Comparison of ENCODE assay signal across 32 mouse cellular contexts in genomic region chr8:104242038-104242644, GRCm38 (mm10). TPM values are rescaled to one million over a fixed set of nuclear protein-coding genes. Genes with fewer than 3 reads are reported as not detected.
DNase-seq lines count a peak whose midpoint lies in the region; ATAC-seq lines count a peak whose summit lies in the region.
"Had no signal": no experiment of that assay in that cellular context is flagged by ENCODE, and none has a peak within 500 bp of the region (broad histone marks: within the 10 kb centered on the region; RNA-seq: fewer than 3 reads in every experiment).

No protein-coding gene starts in this region.

- no peak overlapping the region for H3K9ac ChIP-seq in midbrain, embryonic 11.5 days (ENCODE audit: low read length)
- H3K9ac ChIP-seq in midbrain, embryonic 14.5 days (replicated peaks; ENCODE audit: low read length): no peak overlapping the region
- no peak overlapping the region for H3K9ac ChIP-seq in intestine, embryonic 16.5 days (ENCODE audit: low read depth, low read length)
- H3K9ac ChIP-seq in hindbrain, embryonic 14.5 days: no peak overlapping the region
- H3K9ac ChIP-seq: embryonic facial prominence, embryonic 13.5 days; embryonic facial prominence, embryonic 15.5 days; forebrain, embryonic 12.5 days had no signal

- H3K27me3 ChIP-seq in midbrain, embryonic 11.5 days (ENCODE audit: control insufficient read depth, insufficient read depth, low read length): no peaks in the 10 kb centered on the region
- H3K27me3 ChIP-seq in midbrain, embryonic 14.5 days (ENCODE audit: control insufficient read depth, insufficient read depth, low read length): no peaks in the 10 kb centered on the region
- H3K27me3 ChIP-seq in intestine, embryonic 16.5 days (replicated peaks; ENCODE audit: control insufficient read depth, insufficient read depth, low read length): no peaks in the 10 kb centered on the region
- no peaks in the 10 kb centered on the region for H3K27me3 ChIP-seq in hindbrain, embryonic 14.5 days (ENCODE audit: control insufficient read depth, insufficient read depth, low read length)
- H3K27me3 ChIP-seq: CH12.LX; embryonic facial prominence, embryonic 13.5 days; embryonic facial prominence, embryonic 15.5 days; forebrain, embryonic 12.5 days; Patski had no signal

- no peak for ATAC-seq in midbrain, embryonic 11.5 days (ENCODE audit: low FRiP score)
- ATAC-seq in midbrain, embryonic 14.5 days (ENCODE audit: low FRiP score, low TSS enrichment): no peak
- peak; percentile 12; the same call in 1 of the 2 replicates for ATAC-seq in intestine, embryonic 16.5 days
- ATAC-seq in hindbrain, embryonic 14.5 days (ENCODE audit: low FRiP score): no peak
- no peak for ATAC-seq in megakaryocyte, adult 5-6 weeks (ENCODE audit: poor library complexity, severe bottlenecking)
- ATAC-seq: CD4-positive, CD25-positive, alpha-beta regulatory T cell, adult 4 months; forebrain, embryonic 14.5 days; forebrain, embryonic 16.5 days; Patski had no signal

- H3K27ac ChIP-seq in midbrain, embryonic 11.5 days (ENCODE audit: low read depth, low read length): no peak overlapping the region
- no peak overlapping the region for H3K27ac ChIP-seq in midbrain, embryonic 14.5 days (replicated peaks; ENCODE audit: low read depth, low read length)
- no peak overlapping the region for H3K27ac ChIP-seq in intestine, embryonic 16.5 days (ENCODE audit: low read length)
- no peak overlapping the region for H3K27ac ChIP-seq in hindbrain, embryonic 14.5 days
- H3K27ac ChIP-seq: embryonic facial prominence, embryonic 13.5 days; embryonic facial prominence, embryonic 15.5 days; forebrain, embryonic 10.5 days; forebrain, embryonic 12.5 days had no signal

- H3K9me3 ChIP-seq in midbrain, embryonic 11.5 days (ENCODE audit: control insufficient read depth, low read length): no peaks in the 10 kb centered on the region
- no peaks in the 10 kb centered on the region for H3K9me3 ChIP-seq in midbrain, embryonic 14.5 days (ENCODE audit: control insufficient read depth, low read length)
- no peaks in the 10 kb centered on the region for H3K9me3 ChIP-seq in intestine, embryonic 16.5 days (ENCODE audit: control insufficient read depth, low read length)
- H3K9me3 ChIP-seq in hindbrain, embryonic 14.5 days (ENCODE audit: control insufficient read depth, low read length): no peaks in the 10 kb centered on the region
- H3K9me3 ChIP-seq: embryonic facial prominence, embryonic 13.5 days; embryonic facial prominence, embryonic 15.5 days; forebrain, embryonic 10.5 days; forebrain, embryonic 12.5 days had no signal

- no peak overlapping the region for H3K4me3 ChIP-seq in midbrain, embryonic 11.5 days (ENCODE audit: low read depth, low read length)
- no peak overlapping the region for H3K4me3 ChIP-seq in midbrain, embryonic 14.5 days (replicated peaks; ENCODE audit: low read depth, low read length)
- no peak overlapping the region for H3K4me3 ChIP-seq in intestine, embryonic 16.5 days (ENCODE audit: low read length)
- H3K4me3 ChIP-seq in hindbrain, embryonic 14.5 days (replicated peaks; ENCODE audit: low read length): no peak overlapping the region
- H3K4me3 ChIP-seq: embryonic facial prominence, embryonic 13.5 days; embryonic facial prominence, embryonic 15.5 days; erythroblast, embryonic 14.5 days; forebrain, embryonic 10.5 days; forebrain, embryonic 12.5 days had no signal

- H3K36me3 ChIP-seq in midbrain, embryonic 11.5 days (ENCODE audit: control insufficient read depth, insufficient read depth, low read length): peaks cover 13% of the 10 kb centered on the region
- peaks cover 74% of the 10 kb centered on the region for H3K36me3 ChIP-seq in midbrain, embryonic 14.5 days (ENCODE audit: control insufficient read depth, insufficient read depth, low read length)
- peaks cover 9% of the 10 kb centered on the region for H3K36me3 ChIP-seq in intestine, embryonic 16.5 days (ENCODE audit: control insufficient read depth, insufficient read depth, low read length)
- peaks cover 84% of the 10 kb centered on the region for H3K36me3 ChIP-seq in hindbrain, embryonic 14.5 days (replicated peaks; ENCODE audit: control insufficient read depth, insufficient read depth)

- WGBS in midbrain, embryonic 11.5 days: 88% methylated on average over 12 of the region's 12 CpGs
- 72% methylated on average over 12 of the region's 12 CpGs for WGBS in midbrain, embryonic 14.5 days
- WGBS in intestine, embryonic 16.5 days: 73% methylated on average over 12 of the region's 12 CpGs
- WGBS in hindbrain, embryonic 14.5 days: 82% methylated on average over 12 of the region's 12 CpGs

- DNase-seq in heart, adult 11 months: peak; percentile 84
- no peak for DNase-seq in heart, adult 9 months (ENCODE audit: low spot score in 2 of 2)
- DNase-seq in midbrain, embryonic 11.5 days (ENCODE audit: low spot score, missing footprints): peak; percentile 56
- DNase-seq in midbrain, embryonic 14.5 days: no peak
- no peak for DNase-seq in hindbrain, embryonic 14.5 days (ENCODE audit: low spot score)
- DNase-seq: adrenal gland, adult 2 months; adrenal gland, postnatal 10 days; adrenal gland, postnatal 25 days; B cell, adult 2 months; cerebellum, adult 11 months; cerebellum, adult 18-20 months; cerebellum, adult 8-10 months; cerebellum, adult 9-11 months; cerebellum, postnatal 14 days; cerebellum, postnatal 36 days; embryo, embryonic 11 days had no signal

- no peak overlapping the region for H3K4me2 ChIP-seq in midbrain, embryonic 11.5 days
- no peak overlapping the region for H3K4me2 ChIP-seq in midbrain, embryonic 14.5 days (ENCODE audit: low read length)
- H3K4me2 ChIP-seq in intestine, embryonic 16.5 days (ENCODE audit: low read depth, low read length): no peak overlapping the region
- no peak overlapping the region for H3K4me2 ChIP-seq in hindbrain, embryonic 14.5 days (replicated peaks)
- H3K4me2 ChIP-seq: embryonic facial prominence, embryonic 13.5 days; embryonic facial prominence, embryonic 15.5 days; forebrain, embryonic 12.5 days had no signal

- no peaks in the 10 kb centered on the region for H3K4me1 ChIP-seq in midbrain, embryonic 11.5 days (ENCODE audit: control insufficient read depth, insufficient read depth, low read length)
- H3K4me1 ChIP-seq in midbrain, embryonic 14.5 days (ENCODE audit: control insufficient read depth, insufficient read depth, low read length): peaks cover 2% of the 10 kb centered on the region; the same call in 1 of the 2 replicates
- 0 out of 2 replicates have a peak, but pooled peaks cover 5% of the 10 kb centered on the region for H3K4me1 ChIP-seq in intestine, embryonic 16.5 days (ENCODE audit: control insufficient read depth, insufficient read depth, low read length)
- peaks cover 5% of the 10 kb centered on the region for H3K4me1 ChIP-seq in hindbrain, embryonic 14.5 days (replicated peaks; ENCODE audit: control insufficient read depth, insufficient read depth, low read length)

RNA-seq across cellular contexts. Expression of gene Tk2, which starts 6.2 kb away (rescaled TPM):
- polyA plus RNA-seq in midbrain, embryonic 11.5 days (2014; fragmentation: Nextera tagmentation; extraction: Ambion mirVana): 35.9 and 37.0 TPM in 2 replicates
- polyA plus RNA-seq in midbrain, embryonic 14.5 days (2014; fragmentation: Nextera tagmentation; extraction: Ambion mirVana): 43.7 and 56.6 TPM in 2 replicates
- polyA plus RNA-seq in intestine, embryonic 16.5 days (2015; fragmentation: Nextera tagmentation; extraction: Ambion mirVana): 13.4 and 14.0 TPM in 2 replicates
- 46.6 and 51.8 TPM in 2 replicates for polyA plus RNA-seq in hindbrain, embryonic 14.5 days (2014; fragmentation: Nextera tagmentation; extraction: Ambion mirVana)
- 27.6 and 30.0 TPM in 2 replicates for total RNA-seq in megakaryocyte, adult 5-6 weeks (2015)
- total RNA-seq in megakaryocyte, adult 5-6 weeks (2017): 17.4 and 28.5 TPM in 2 replicates

RNA-seq across cellular contexts. Expression of gene Cklf, which starts 8.5 kb away (rescaled TPM):
- 35.0 and 37.2 TPM in 2 replicates for polyA plus RNA-seq in midbrain, embryonic 11.5 days (2014; fragmentation: Nextera tagmentation; extraction: Ambion mirVana)
- polyA plus RNA-seq in midbrain, embryonic 14.5 days (2014; fragmentation: Nextera tagmentation; extraction: Ambion mirVana): 30.3 and 31.4 TPM in 2 replicates
- 27.6 and 30.6 TPM in 2 replicates for polyA plus RNA-seq in intestine, embryonic 16.5 days (2015; fragmentation: Nextera tagmentation; extraction: Ambion mirVana)
- polyA plus RNA-seq in hindbrain, embryonic 14.5 days (2014; fragmentation: Nextera tagmentation; extraction: Ambion mirVana): 28.6 and 35.1 TPM in 2 replicates
- total RNA-seq in megakaryocyte, adult 5-6 weeks (2015): 120 and 138 TPM in 2 replicates
- total RNA-seq in megakaryocyte, adult 5-6 weeks (2017): 35.9 and 46.7 TPM in 2 replicates

RNA-seq across cellular contexts. Expression of gene Cmtm2a, which starts 50.8 kb away (rescaled TPM):
- not detected in 2 replicates for polyA plus RNA-seq in midbrain, embryonic 11.5 days (2014; fragmentation: Nextera tagmentation; extraction: Ambion mirVana)
- not detected in 2 replicates for polyA plus RNA-seq in midbrain, embryonic 14.5 days (2014; fragmentation: Nextera tagmentation; extraction: Ambion mirVana)
- not detected in 2 replicates for polyA plus RNA-seq in intestine, embryonic 16.5 days (2015; fragmentation: Nextera tagmentation; extraction: Ambion mirVana)
- polyA plus RNA-seq in hindbrain, embryonic 14.5 days (2014; fragmentation: Nextera tagmentation; extraction: Ambion mirVana): not detected in 2 replicates
- total RNA-seq in megakaryocyte, adult 5-6 weeks (2015): not detected in 2 replicates
- total RNA-seq in megakaryocyte, adult 5-6 weeks (2017): not detected in 2 replicates
- total RNA-seq: adrenal gland, postnatal 10 days; adrenal gland, postnatal 4 days; CH12.LX; common myeloid progenitor, adult 5-6 weeks had no signal
- polyA plus RNA-seq: brain, embryonic 14.5 days; embryonic facial prominence, embryonic 11.5 days; embryonic facial prominence, embryonic 13.5 days; embryonic facial prominence, embryonic 15.5 days; erythroblast, embryonic 14.5 days; forebrain, embryonic 10.5 days; forebrain, embryonic 12.5 days; forebrain, embryonic 14.5 days; forebrain, embryonic 16.5 days; Patski had no signal

Comparison
In these comparisons a context has a peak if more than half of its experiments do, and no peak if none do; other contexts are left out.
1. DNase-seq: peak in heart, adult 11 months (single experiment) and midbrain, embryonic 11.5 days (single experiment); none in heart, adult 9 months (0 of 2), midbrain, embryonic 14.5 days (single experiment) and hindbrain, embryonic 14.5 days (single experiment).